Mouse (Mus musculus): ENCODE results near the gene Cic.
"Not testable (repeated sequence)": the region's sequence is repeated elsewhere in the genome, so short reads cannot be mapped to it uniquely, and the experiment has no call there.

Gene Cic

GRCm38 (mm10) chr7:25243361-25243760 is 24.1 kb upstream of the Cic start:
- no peak for DNase-seq (ENCODE audit: low read depth, low spot score)

- no peak for DNase-seq (ENCODE audit: low read depth, low spot score)
Measured at GRCm38 (mm10) chr7:25244562-25245369, 22.7 kb upstream of the Cic start.

GRCm38 (mm10) chr7:25246079-25246758 is 21.3 kb upstream of the Cic start:
- DNase-seq (ENCODE audit: low read depth, low spot score): no peak

GRCm38 (mm10) chr7:25246759-25247137 is 20.8 kb upstream of the Cic start:
- no peak for DNase-seq (ENCODE audit: low read depth, low spot score)

GRCm38 (mm10) chr7:25247498-25247897 is 20.0 kb upstream of the Cic start:
- DNase-seq (ENCODE audit: low read depth, low spot score): no peak

- no peak for DNase-seq (ENCODE audit: low read depth, low spot score)
Measured at GRCm38 (mm10) chr7:25248018-25248647, 19.4 kb upstream of the Cic start.

GRCm38 (mm10) chr7:25248846-25249313 is 18.6 kb upstream of the Cic start:
- DNase-seq (ENCODE audit: low read depth, low spot score): no peak

- DNase-seq (ENCODE audit: low read depth, low spot score): no peak
Measured at GRCm38 (mm10) chr7:25249314-25250140, 18.0 kb upstream of the Cic start.

- DNase-seq (ENCODE audit: low read depth, low spot score): peak; percentile 81
Measured at GRCm38 (mm10) chr7:25250141-25250972, 17.1 kb upstream of the Cic start, which contains the start of gene Erf. Gene Erf (minus strand): TSS chr7:25250761.

GRCm38 (mm10) chr7:25251071-25251791 is 16.3 kb upstream of the Cic start:
- no peak for DNase-seq (ENCODE audit: low read depth, low spot score)

- DNase-seq (ENCODE audit: low read depth, low spot score): no peak
Measured at GRCm38 (mm10) chr7:25251822-25252221, 15.7 kb upstream of the Cic start.

- no peak for DNase-seq (ENCODE audit: low read depth, low spot score)
Measured at GRCm38 (mm10) chr7:25261896-25262295, 5.6 kb upstream of the Cic start.

- DNase-seq (ENCODE audit: low read depth, low spot score): no peak
Measured at GRCm38 (mm10) chr7:25263968-25264870, 3.3 kb upstream of the Cic start.

GRCm38 (mm10) chr7:25265743-25266142 is 1.8 kb upstream of the Cic start:
- not testable (repeated sequence) for DNase-seq (ENCODE audit: low read depth, low spot score)

- DNase-seq (ENCODE audit: low read depth, low spot score): no peak
Measured at GRCm38 (mm10) chr7:25266180-25266962, 1.1 kb upstream of the Cic start.

- DNase-seq (ENCODE audit: low read depth, low spot score): peak; percentile 100
Measured at GRCm38 (mm10) chr7:25267751-25268463, 403 bp downstream of the Cic start.

- DNase-seq (ENCODE audit: low read depth, low spot score): no peak
Measured at GRCm38 (mm10) chr7:25268588-25268987, 1.1 kb downstream of the Cic start.
